Mouse (Mus musculus) MEL (cell line): ENCODE data around the gene Il9r.

ENCODE experiments used
- CHD2 ChIP-seq: IDR thresholded peaks from 2 replicates; pipeline ENCODE4 v1.6.1; 2011; ENCODE audit warnings: low read length, improper control_type of control experiment
- CTCF ChIP-seq, 3 experiments: IDR thresholded peaks in 2 of 3; conservative IDR thresholded peaks in 1 of 3; 2 replicates each; pipeline ENCODE4 v1.5.1; 2011 to 2012; ENCODE audit warnings: low read length in 3 of 3, low read depth in 2 of 3, mild to moderate bottlenecking in 2 of 3, improper control_type of control experiment in 1 of 3, inconsistent platforms in 1 of 3, mixed read lengths in 1 of 3, moderate library complexity in 1 of 3; ENCODE audit not compliant: control insufficient read depth in 1 of 3, insufficient read depth in 1 of 3, poor library complexity in 1 of 3, severe bottlenecking in 1 of 3
- EP300 ChIP-seq, 2 experiments: IDR thresholded peaks; 2 replicates each; pipeline ENCODE4 v1.6.1; 2011; ENCODE audit warnings: improper control_type of control experiment in 2 of 2, low read length in 2 of 2, low read depth in 1 of 2, mild to moderate bottlenecking in 1 of 2
- GABPA ChIP-seq: IDR thresholded peaks from 2 replicates; pipeline ENCODE4 v1.6.1; 2012; ENCODE audit warnings: low read depth, mild to moderate bottlenecking, inconsistent platforms, low read length, improper control_type of control experiment, moderate library complexity
- MYB ChIP-seq: IDR thresholded peaks from 2 replicates; pipeline ENCODE4 v1.6.1; 2011; ENCODE audit warnings: mild to moderate bottlenecking, low read depth, low read length, improper control_type of control experiment
- MYC ChIP-seq: IDR thresholded peaks from 2 replicates; pipeline ENCODE4 v1.6.1; 2011; ENCODE audit warnings: low read depth, mild to moderate bottlenecking, low read length, improper control_type of control experiment, moderate library complexity
- POLR2A ChIP-seq, 2 experiments: IDR thresholded peaks; 2 replicates each; pipeline ENCODE4 v1.6.1; 2011 to 2012; ENCODE audit warnings: low read length in 2 of 2, mild to moderate bottlenecking in 2 of 2, control low read depth in 1 of 2, improper control_type of control experiment in 1 of 2, low read depth in 1 of 2, moderate library complexity in 1 of 2; ENCODE audit not compliant: control insufficient read depth in 1 of 2, insufficient read depth in 1 of 2, poor library complexity in 1 of 2
- POLR2AphosphoS2 ChIP-seq: IDR thresholded peaks from 2 replicates; pipeline ENCODE4 v1.6.1; 2011; ENCODE audit warnings: low read length, improper control_type of control experiment

GRCm38 (mm10) chr11:32222570-32223194 lies 22.6 kb upstream of the Il9r start:
- TF ChIP-seq CTCF (IDR thresholded peaks at IDR 0.05 in 2 of 3, conservative IDR thresholded peaks at IDR 0.05 in 1 of 3; ENCODE audit: control insufficient read depth in 1 of 3, insufficient read depth in 1 of 3, low read depth in 2 of 3, low read length in 3 of 3, poor library complexity in 1 of 3, severe bottlenecking in 1 of 3) (no peak), POLR2AphosphoS2 (no peak), POLR2A (IDR thresholded peaks at IDR 0.05; ENCODE audit: control insufficient read depth in 1 of 2, insufficient read depth in 1 of 2, low read depth in 1 of 2, low read length in 2 of 2, poor library complexity in 1 of 2) (no peak), CHD2 (no peak), MYC (no peak), MYB (no peak), EP300 (IDR thresholded peaks at IDR 0.05; ENCODE audit: low read depth in 1 of 2, low read length in 2 of 2) (no peak), GABPA (no peak)
